Mouse (Mus musculus): ENCODE results near the gene H2-Oa.
"Not testable (repeated sequence)": the region's sequence is repeated elsewhere in the genome, so short reads cannot be mapped to it uniquely, and the experiment has no call there.

The H2-Oa gene

DNA sequence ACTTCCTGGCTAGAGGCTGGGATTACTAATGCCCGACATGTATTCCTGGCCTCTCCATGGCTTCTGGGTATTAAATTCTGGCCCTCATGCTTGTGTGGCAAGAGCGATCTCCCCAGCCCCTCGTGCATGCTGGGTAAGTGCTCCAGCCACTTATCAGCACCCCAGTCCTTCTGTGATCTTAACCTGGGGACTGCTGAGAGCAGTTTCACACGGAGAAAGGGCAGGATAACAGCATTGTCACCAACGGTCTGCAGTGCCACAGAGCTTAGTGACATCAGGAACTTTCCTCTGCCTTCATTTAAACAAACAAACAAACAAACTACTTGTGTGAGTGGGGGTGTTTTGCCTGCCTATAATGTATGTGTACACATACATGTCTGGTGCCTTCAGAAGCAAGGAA is 48.1 kb downstream of the H2-Oa start:
- ChIA-PET POLR2A (interaction anchor here in 1 of 4 experiments (7.9 kb wide), 1 partner anchor 23 kb away, joined by 178 read pairs; the partner anchor contains the start of gene H2-DMa), CTCF (no interaction called here)

DNA sequence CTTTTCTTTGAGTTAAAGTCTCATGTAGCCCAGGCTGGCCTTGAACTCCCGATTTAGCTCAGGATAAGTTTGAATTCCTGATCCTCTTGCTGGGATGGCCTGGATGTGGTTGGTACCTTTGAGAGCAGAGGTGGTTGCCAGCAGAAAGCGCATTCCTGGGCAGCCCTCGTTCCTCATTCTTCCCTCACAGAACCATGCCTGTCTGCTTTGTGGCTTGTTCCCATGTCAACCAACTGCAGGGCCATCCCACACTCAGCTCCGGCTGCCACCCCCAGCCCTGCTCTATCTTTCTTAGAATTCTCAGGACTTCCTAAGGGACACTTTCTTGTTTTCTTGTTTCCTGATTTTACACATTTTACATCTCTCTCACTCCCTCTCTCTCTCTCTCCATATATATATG is 49.3 kb downstream of the H2-Oa start:
- CTCF ChIA-PET = interaction anchor here in 1 of 4 experiments (1.2 kb wide), 1 partner anchor 24 kb away, joined by 4 read pairs; no protein-coding TSS in a partner anchor
- POLR2A ChIA-PET = interaction anchor here in 1 of 4 experiments (0.8 to 3.3 kb wide), 6 partner anchors 13 to 40 kb away, joined by 3 to 15 read pairs (median 3); partner anchors contain the start of gene H2-DMa

DNA sequence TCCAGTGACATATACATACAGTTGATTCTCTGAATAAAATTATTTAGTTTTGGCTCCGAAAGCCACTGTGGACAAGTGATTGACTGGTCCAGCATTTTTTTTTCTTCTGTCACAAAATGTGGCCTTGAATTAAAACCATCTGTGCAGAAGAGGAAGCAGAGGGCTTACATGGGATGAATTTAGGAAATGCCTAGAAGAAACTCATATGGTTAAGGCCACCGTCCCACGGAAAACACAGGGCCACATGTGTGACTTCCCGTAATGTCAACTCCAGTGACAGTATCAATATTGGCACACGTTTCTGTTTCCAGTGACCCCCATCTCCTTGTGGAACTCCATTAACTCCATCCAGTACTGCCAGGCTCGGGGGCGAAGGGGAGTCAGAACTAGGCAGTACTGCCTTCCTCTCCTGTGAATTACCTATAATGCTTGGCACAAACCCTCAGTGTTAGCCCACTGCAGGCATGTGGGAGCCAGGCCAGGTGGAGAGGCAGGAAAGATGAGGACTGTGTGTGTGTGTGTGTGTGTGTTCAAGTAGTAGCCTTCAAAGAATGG is 50.4 kb downstream of the H2-Oa start:
- ChIA-PET CTCF (interaction anchor here in 2 of 4 experiments (0.6 to 0.7 kb wide), 3 partner anchors 19 to 71 kb away, joined by 3 read pairs; no protein-coding TSS in a partner anchor), POLR2A (interaction anchor here in 3 of 4 experiments (0.6 to 3.3 kb wide), 5 partner anchors 23 to 526 kb away, joined by 3 to 15 read pairs (median 3); partner anchors contain the start of gene H2-DMa (in 2 of the 3))

DNA sequence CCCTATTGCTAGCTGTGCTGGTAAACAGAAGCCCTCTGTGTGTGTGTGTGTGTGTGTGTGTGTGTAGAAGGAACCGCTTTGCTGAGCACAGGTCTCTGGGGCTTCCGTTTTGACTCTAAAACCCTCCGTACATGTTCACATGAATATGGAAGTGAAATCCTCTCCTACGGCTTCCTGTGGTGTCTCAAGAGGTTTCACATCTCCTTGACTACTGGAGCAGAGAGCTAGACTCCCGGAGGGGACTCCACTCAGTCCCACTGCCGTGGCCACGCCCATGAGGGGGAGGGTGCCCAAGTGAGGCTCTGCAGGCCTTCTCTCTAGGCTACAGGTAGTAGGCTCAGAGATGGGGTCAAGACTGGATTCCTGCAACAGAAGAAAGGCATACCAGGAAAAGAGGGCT is 50.9 kb downstream of the H2-Oa start, which contains the start of gene H2-DMb2:
TSS of gene H2-DMb2 (plus strand) at position 275 of the 400 bp plus-strand sequence.
- ChIA-PET POLR2A (interaction anchor here (0.6 to 3.3 kb wide), 4 partner anchors 24 to 526 kb away, joined by 3 to 15 read pairs (median 4); partner anchors contain the start of gene H2-DMa (in 2 of the 4)), CTCF (interaction anchor here in 2 of 4 experiments (0.6 to 0.7 kb wide), 3 partner anchors 10 to 70 kb away, joined by 3 read pairs; no protein-coding TSS in a partner anchor)

DNA sequence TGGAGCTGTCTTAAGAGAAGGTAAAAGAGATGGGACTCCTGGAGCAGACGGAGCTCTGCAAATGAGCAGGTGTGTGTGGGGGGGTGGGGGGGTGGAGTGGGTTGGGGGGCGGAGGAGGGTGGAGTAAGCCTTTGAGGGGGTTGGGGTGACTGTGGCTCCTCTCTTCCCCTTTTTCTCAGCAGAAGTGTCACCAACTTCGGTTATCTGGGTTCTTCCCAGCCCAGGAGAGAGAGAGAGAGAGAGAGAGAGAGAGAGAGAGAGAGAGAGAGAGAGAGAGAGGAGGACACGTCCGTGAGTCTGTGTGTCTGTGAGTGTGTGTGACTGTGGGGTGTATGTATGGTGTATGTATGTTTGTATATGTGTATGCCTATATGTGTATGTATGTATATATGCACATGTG is 51.3 kb downstream of the H2-Oa start:
- ChIA-PET CTCF (interaction anchor here in 3 of 4 experiments (0.6 to 0.7 kb wide), 3 partner anchors 8 to 70 kb away, joined by 3 read pairs; no protein-coding TSS in a partner anchor), POLR2A (interaction anchor here in 3 of 4 experiments (0.7 to 3.3 kb wide), 3 partner anchors 24 to 68 kb away, joined by 3 to 15 read pairs (median 4); partner anchors contain the start of gene H2-DMa (in 2 of the 3))

DNA sequence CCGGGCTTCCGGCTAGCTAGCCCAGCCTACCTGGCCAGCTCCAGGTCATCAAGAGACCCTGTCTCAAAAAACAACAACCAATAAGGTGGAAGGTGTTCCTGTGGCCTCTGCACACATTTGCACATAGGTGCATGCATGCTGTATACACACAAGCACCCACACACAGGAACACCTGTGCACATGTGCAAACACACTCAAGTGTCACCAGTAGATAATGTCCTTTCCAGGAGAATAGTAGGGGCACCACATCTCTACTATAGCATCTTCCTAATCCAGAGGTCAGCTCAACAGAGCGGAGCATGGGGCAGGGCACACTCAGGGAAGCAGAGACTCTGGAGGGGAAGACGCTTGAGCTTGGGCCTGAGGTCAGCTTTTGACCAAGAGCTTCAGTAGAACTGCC is 52.1 kb downstream of the H2-Oa start:
- POLR2A ChIA-PET = not testable (repeated sequence)
- CTCF ChIA-PET = interaction anchor here in 1 of 4 experiments (0.6 kb wide), 1 partner anchor 9 kb away, joined by 3 read pairs; no protein-coding TSS in a partner anchor

Measured in embryonic stem cell, embryonic (primary cell).